Mouse (Mus musculus): ENCODE measurements around the gene Fam174a.

DNA sequence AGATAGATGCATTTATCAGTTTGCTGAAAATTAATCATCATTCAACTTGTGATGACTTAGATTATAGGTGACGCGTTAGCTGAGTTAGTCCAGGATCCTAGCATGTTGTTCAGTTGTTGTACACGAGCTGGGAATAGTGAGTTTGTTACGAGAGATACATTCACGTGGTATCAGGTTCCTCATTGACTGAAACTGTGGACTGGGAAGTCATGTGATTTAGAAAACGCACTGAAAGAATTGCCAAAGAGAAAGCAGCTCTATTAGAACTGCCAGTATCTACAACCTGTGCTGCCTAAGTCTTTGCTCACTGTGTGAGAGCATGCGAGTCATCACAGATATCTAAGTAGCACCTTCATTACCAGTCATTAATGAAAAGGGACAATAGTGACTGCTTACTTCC is 9.6 kb downstream of the Fam174a start:
- no peak for TF ChIP-seq TAL1 (IDR thresholded peaks at IDR 0.05; ENCODE audit: low read length)
- TF ChIP-seq GATA1 (IDR thresholded peaks at IDR 0.05; ENCODE audit: low read length) = no peak

Measured in erythroblast, embryonic 14.5 days (primary cell).